Mouse (Mus musculus) C2C12 (cell line): ENCODE results near the gene A630095N17Rik.

Experiments
- CEBPB ChIP-seq: IDR thresholded peaks from one replicate; pipeline ENCODE4 v1.6.1; 2011; ENCODE audit warnings: low read depth, mild to moderate bottlenecking, control low read depth, moderate library complexity
- CTCF ChIP-seq: IDR thresholded peaks from one replicate; pipeline ENCODE4 v1.5.1; 2011; ENCODE audit not compliant: control insufficient read depth, insufficient read depth, insufficient read length
- MYOD1 ChIP-seq: IDR thresholded peaks from one replicate; pipeline ENCODE4 v1.6.1; 2011; ENCODE audit warnings: low read depth; ENCODE audit not compliant: control insufficient read depth, insufficient read length
- MYOG ChIP-seq: IDR thresholded peaks from one replicate; pipeline ENCODE4 v1.6.1; 2011; ENCODE audit not compliant: control insufficient read depth, insufficient read length; ENCODE audit errors: extremely low read depth

GRCm38 (mm10) chr1:75180105-75180590 lies 51.8 kb downstream of the A630095N17Rik start, which contains the start of gene Abcb6:
- no peak for TF ChIP-seq CTCF
- no peak for TF ChIP-seq CEBPB
- TF ChIP-seq MYOD1, result no peak
- no peak for TF ChIP-seq MYOG
